Mouse (Mus musculus): ENCODE data around the gene Shroom4. TPM values are rescaled to one million over a fixed set of nuclear protein-coding genes. Genes with fewer than 3 reads are reported as not detected.

Gene Shroom4
- total and polyA plus RNA-seq, 2 experiments from 2014 or later, result 0.56 to 3.6 TPM

DNA sequence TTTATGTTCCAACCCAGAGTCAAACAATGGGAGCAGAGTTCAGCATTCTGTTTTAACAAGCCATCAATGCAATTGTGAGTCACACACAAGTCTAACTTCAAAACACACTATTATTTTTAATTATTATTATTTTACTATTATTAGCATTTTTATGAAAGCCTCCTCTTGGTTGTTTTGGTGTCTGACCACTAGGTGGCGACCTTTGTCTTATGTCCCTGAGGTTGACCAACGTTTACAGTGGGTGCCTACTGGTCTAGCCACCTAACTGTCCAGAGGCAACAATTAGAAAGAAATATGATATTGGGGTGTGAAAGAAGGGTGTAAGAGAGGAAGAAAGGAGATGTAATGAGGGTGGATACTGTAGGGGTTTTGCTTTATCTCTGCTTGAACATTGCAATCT lies 254.4 kb downstream of the Shroom4 start:
- H3K36me3 ChIP-seq (ENCODE audit: insufficient read depth), result no peaks in the 10 kb centered on the region
- 5% methylated on average over 2 of the region's 2 CpGs for whole genome bisulfite sequencing
- H3K4me3 ChIP-seq (ENCODE audit: low read depth, low read length), result no peak overlapping the region
- no peaks in the 10 kb centered on the region for H3K4me1 ChIP-seq (ENCODE audit: insufficient read depth)
- no peaks in the 10 kb centered on the region for H3K9me3 ChIP-seq (ENCODE audit: low read length)
- DNase-seq, result no peak
- no peak overlapping the region for H3K27ac ChIP-seq (ENCODE audit: low read depth, low read length)
- H3K27me3 ChIP-seq (ENCODE audit: insufficient read depth, low read length), result no peaks in the 10 kb centered on the region
- TF ChIP-seq CTCF (IDR thresholded peaks at IDR 0.05; ENCODE audit: low read depth), result peak; percentile 24; the same call in 1 of the 2 replicates
- no peak overlapping the region for H3K4me2 ChIP-seq (ENCODE audit: low read depth)
- ATAC-seq, result no peak
- no peak overlapping the region for H3K9ac ChIP-seq

DNA sequence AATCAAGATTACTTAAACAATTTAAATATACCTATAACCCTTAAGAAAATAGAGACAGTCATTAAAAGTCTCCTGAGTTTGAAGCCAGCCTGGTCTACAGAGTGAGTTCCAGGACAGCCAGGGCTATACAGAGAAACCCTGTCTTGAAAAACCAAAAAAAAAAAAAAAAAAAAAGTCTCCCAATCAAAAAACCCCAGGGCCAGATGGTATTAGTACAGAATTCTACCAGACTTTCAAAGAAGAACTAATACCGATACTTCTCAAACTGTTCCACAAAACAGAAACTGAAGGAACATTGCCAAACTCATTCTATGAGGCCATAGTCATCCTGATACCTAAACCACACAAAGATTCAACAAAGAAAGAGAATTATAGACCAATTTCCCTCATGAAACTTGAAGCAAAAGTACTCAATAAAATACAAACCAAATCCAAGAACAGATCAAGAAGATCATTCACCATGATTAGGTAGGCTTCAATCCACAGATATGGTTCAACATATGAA lies 259.2 kb downstream of the Shroom4 start:
- no peak overlapping the region for H3K4me2 ChIP-seq (ENCODE audit: low read depth)
- ATAC-seq (no peak), DNase-seq (no peak)
- TF ChIP-seq CTCF (IDR thresholded peaks at IDR 0.05; ENCODE audit: low read depth), result no peak
- no peaks in the 10 kb centered on the region for H3K9me3 ChIP-seq (ENCODE audit: low read length)
- 90% methylated on average over 1 of the region's 1 CpGs for WGBS
- H3K36me3 ChIP-seq (ENCODE audit: insufficient read depth), result no peaks in the 10 kb centered on the region
- H3K27me3 ChIP-seq (ENCODE audit: insufficient read depth, low read length), result no peaks in the 10 kb centered on the region
- no peak overlapping the region for H3K27ac ChIP-seq (ENCODE audit: low read depth, low read length)
- H3K9ac ChIP-seq, result no peak overlapping the region
- no peak overlapping the region for H3K4me3 ChIP-seq (ENCODE audit: low read depth, low read length)
- no peaks in the 10 kb centered on the region for H3K4me1 ChIP-seq (ENCODE audit: insufficient read depth)

Other genes starting within 250 kb of the Shroom4 start
- gene Nudt10, start 226.8 kb upstream of the Shroom4 start, total RNA-seq (2014; rRNA removed), result 61.2 and 66.7 TPM in 2 replicates
- 47.1 and 48.6 TPM in 2 replicates for gene Nudt10, start 226.8 kb upstream of the Shroom4 start, polyA plus RNA-seq (2015; fragmentation: Nextera tagmentation; extraction: Ambion mirVana)
- gene Bmp15, start 79.1 kb upstream of the Shroom4 start, total RNA-seq (2014; rRNA removed), result 0.23 and 0.71 TPM in 2 replicates
- 0.25 and 0.33 TPM in 2 replicates for gene Bmp15, start 79.1 kb upstream of the Shroom4 start, polyA plus RNA-seq (2015; fragmentation: Nextera tagmentation; extraction: Ambion mirVana)